Mouse (Mus musculus): ENCODE data around the gene Pkn3.
"Not testable (repeated sequence)": the region's sequence is repeated elsewhere in the genome, so short reads cannot be mapped to it uniquely, and the experiment has no call there.

Gene Pkn3

DNA sequence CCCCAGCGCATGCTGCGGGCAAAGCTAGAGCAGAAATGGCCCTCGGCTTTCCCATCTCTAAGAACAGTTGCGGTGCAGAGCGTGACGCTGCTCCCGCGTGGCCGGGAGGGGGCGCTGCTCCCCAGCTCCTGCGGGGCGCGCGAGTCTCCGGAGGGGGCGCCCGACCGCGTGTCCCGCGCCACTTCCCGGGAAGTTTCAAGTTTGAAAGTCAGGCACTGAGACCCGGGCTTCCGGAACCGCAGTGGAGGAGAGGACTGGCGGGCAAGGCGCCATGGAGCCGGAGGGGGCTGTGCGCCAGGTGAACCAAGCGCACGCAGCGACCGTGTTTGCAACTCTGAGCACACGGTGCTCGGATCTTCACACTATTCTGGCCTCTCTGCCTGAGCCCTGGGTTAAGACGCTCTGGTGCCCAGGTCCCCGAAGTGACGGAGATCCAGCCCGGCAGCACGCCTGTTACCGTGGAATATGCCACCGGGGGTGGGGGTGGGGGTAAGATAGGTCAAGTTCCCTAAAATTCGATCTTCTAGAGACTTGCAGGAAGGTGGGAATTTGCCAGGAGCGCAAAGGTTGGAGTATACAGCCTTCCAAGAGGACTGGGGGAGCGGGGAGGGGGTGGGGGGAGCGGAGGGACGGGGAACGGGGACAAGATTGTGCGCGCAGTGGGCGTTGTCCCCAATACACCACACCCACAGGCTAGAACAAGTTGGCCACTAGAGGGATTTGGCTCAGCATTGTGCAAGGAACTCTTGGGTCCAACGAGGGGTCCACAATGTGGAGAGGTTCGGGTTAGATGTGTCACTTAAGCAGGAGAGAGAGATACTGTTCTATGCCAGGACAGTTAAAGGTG is at the start of gene Pkn3:
Gene Pkn3 (plus strand): TSS at position 183 of the 847 bp plus-strand sequence.
- in situ Hi-C loops (cut with MboI; ENCODE audit: low pct_unique_long_range_greater_than_20kb in 1 of 2, low sequenced_read_pairs in 2 of 2, unreplicated experiment in 1 of 2): no loop called here

DNA sequence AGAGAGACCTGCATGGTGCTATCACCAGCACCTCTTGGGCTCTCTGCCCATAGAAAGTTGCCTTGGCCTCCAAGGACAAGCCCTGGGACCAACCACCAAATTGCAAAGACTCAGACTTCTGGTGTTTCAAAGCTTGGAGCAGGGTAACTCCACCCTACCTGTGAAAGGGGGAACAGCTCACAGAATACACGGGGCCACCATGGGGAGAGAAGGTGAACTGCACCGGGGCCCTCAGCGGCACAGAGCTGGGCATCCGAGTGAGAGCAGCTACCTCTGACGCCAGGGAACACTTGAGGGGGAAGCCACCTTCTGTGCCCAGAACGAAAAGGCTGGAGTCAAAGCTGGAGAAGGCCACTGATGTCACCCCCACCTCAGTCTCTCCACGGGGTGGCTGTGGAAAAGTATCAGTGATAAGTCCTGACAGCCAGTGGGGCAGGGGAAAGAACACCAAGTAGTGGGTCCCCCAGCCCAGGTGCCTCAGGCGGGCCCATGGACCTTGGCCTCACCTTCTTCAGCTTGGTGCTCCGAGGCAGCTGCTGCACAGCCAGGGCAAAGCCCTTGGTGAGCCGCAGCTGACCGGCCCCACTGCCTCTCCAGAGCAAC is 45.1 kb upstream of the Pkn3 start:
- in situ Hi-C loops (cut with MboI; ENCODE audit: low pct_unique_long_range_greater_than_20kb in 1 of 2, low sequenced_read_pairs in 2 of 2, unreplicated experiment in 1 of 2): no loop called here

DNA sequence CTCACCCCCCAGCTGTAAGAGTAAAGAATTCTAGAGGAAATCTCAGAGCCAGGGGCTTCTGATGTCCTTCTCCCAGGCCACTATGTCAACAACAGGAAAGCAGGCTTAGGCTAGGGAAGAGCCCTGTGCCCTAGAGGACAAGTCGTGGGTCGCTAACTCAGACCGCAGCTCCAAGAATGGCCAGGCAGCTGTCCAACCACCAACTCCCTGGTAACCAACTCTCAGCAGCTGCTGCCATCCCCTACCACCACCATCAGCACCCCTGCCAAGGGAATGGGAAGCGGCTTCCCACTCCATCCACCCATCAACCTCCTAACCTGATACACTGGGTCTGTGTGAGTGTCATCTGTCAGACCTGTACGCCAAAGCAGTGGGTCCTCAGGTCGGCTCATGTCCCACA is 44.5 kb upstream of the Pkn3 start:
- in situ Hi-C loops (cut with MboI; ENCODE audit: low pct_unique_long_range_greater_than_20kb in 1 of 2, low sequenced_read_pairs in 2 of 2, unreplicated experiment in 1 of 2): no loop called here

DNA sequence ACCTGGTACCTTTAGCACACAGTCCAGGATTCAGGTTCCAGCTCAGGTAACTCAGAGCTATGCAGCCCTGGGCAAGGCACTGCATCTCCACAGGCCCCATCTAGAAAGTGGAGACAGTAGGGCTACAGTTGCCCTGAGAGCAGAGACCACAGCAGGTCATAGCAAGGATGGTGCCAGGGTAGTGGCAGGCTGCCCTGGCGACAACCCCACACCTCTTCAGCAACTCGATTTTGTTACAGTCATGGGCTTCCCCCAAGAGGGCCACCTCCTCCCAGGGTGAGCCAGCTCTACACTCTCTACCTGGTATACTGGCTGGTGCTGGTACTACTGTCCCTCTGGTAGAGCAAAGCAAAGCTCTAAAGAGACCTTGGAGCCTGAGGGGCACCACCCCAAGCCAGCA is 39.7 kb upstream of the Pkn3 start:
- in situ Hi-C loops (cut with MboI; ENCODE audit: low pct_unique_long_range_greater_than_20kb in 1 of 2, low sequenced_read_pairs in 2 of 2, unreplicated experiment in 1 of 2): no loop called here

DNA sequence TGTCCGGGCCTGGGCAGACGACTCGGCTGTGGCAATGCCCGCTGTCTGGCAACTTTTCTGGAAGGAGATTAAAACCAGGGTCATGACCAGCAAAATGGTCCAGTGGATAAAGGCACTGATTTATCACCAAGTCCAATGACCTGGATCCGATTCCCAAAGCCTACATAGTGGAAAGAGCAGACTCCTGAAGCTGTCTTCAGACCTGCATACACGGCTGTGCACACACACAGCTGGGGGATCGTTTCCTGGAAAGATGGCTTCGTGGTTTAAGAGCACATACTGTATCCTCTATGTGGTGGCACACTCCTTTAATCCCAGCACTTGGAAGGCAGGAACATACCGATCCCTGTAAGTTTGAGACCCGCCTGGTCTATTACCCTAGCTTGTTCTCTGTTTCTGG is 39.1 kb upstream of the Pkn3 start:
- in situ Hi-C loops (cut with MboI; ENCODE audit: low pct_unique_long_range_greater_than_20kb in 1 of 2, low sequenced_read_pairs in 2 of 2, unreplicated experiment in 1 of 2): no loop called here

DNA sequence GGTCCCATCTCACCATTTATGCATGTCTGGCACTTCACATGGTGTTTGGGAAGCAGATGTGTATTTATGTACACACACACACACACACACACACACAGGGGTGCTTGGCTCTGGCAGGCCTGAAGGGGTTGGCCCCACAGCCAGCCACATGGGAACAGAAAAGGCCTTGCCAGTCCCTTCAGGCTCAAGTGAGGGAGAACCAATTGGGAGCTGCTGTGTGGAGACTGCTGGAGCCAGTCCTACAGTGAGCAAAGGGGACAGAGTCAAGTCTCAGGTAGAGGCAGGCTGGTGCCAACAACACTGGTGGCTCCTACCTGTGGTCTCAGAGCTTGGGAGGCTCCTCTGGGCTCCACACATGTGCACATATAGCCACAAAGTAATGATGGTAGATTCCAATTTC is 37.8 kb upstream of the Pkn3 start:
- in situ Hi-C loops (cut with MboI; ENCODE audit: low pct_unique_long_range_greater_than_20kb in 1 of 2, low sequenced_read_pairs in 2 of 2, unreplicated experiment in 1 of 2): no loop called here

DNA sequence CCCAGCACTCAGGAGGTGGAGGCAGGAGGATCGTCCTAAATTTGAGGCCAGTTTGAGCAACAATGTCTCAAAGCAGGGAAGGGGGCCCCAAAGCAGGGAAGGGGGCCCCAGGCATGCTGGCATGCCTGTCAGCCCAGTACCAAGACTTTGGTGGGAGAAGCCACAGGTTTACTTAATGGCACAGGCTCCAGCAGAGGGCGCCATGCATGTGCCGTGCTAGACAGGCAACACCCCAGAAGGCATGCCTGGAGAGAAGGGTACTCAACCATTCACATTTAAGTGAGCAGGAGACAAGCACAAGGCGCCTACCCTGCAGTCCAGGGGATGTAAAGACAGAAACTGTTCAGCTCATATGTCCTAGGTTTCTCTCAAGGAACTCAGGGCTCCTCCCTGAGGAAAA is 35.0 kb upstream of the Pkn3 start:
- in situ Hi-C loops (cut with MboI; ENCODE audit: low pct_unique_long_range_greater_than_20kb in 1 of 2, low sequenced_read_pairs in 2 of 2, unreplicated experiment in 1 of 2): no loop called here

DNA sequence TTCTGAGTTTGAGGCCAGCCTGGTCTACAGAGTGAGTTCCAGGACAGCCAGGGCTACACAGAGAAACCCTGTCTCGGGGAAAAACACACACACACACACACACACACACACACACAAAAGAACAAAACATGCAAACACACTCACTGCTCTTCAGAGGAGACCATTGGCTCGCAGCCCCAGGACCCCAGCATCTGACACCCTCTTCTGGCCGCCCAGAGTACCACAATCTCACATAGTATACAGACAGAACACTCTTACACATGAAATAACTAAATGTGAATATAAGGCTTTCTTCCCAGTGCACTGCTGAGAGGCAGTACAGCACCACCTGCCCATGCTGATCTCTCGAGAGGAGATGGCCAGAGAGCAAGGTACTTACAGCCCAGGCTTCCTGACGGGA is 32.9 kb upstream of the Pkn3 start:
- in situ Hi-C loops (cut with MboI; ENCODE audit: low pct_unique_long_range_greater_than_20kb in 1 of 2, low sequenced_read_pairs in 2 of 2, unreplicated experiment in 1 of 2): no loop called here

DNA sequence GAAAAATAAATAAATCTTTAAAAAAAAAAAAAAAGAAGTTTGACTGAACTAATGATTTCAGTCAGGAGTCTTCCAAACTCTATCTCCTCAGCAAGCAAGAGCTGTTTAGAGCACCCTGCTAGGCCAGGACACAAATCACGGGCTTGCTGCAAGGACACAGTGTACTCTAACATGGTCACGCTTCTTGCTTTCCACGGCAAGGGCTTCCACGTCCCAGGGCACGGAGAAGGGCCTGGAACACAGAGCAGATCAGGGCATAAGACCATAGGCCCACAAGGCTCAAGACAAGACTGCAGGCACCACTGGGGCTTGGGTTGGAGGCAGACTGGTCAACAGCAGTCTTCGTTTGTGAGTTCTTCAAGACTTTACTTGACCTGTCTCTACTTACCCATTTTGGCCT is 30.4 kb upstream of the Pkn3 start:
- in situ Hi-C loops (cut with MboI; ENCODE audit: low pct_unique_long_range_greater_than_20kb in 1 of 2, low sequenced_read_pairs in 2 of 2, unreplicated experiment in 1 of 2): no loop called here

DNA sequence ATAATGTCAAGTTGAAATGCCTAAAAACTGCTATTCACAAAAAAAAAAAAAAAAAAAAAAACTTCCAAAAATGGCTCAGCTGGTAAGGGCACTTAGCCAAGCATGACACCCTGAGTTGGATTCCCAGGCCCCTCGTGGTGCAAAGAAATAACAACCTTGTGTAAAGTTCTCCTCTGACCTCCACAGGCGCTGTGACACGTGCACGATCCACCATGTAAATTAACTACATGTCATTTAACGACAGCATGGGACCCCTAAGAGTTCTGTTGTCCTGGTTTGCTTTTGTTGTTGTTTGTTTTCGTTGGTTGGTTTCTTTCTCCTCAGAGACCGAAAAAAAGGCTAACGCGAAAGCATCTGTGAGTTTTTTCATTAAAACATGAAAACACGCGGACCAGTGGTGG is 29.4 kb upstream of the Pkn3 start:
- in situ Hi-C loops (cut with MboI; ENCODE audit: low pct_unique_long_range_greater_than_20kb in 1 of 2, low sequenced_read_pairs in 2 of 2, unreplicated experiment in 1 of 2): no loop called here

DNA sequence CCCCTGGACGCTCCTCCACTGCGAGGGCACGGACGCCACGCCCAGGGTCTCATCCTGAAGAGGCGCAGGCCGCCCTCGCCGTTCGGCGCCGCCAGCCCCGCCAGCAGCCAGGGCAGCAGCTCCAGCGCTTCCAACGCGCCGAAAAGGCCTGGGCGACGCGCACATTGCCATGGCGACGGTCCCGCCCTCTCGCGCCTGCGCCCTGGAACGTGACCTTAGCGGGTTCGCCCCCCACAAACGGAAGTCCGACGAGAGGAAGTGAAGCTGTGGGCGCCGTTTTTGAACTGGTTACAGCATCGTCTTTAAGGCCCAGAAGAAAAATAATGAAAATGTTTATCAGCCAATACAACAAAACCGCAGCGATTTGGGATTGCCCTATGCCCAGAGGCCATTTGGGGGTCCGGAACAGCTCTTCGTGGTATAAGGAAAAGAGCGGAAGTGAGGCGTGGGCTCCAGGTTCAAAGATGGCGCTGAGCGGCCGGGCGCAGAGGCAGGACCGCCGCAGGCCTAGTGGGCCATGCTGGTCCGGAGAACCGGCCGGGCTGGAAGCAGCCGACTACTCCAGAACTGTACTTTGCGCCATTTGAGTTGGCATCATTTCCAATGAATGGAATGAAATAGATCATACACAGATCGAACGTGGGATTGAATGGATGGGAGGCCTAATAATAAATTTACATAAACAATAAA is 28.6 kb upstream of the Pkn3 start, which contains the start of gene Wdr34:
Gene Wdr34 (minus strand): TSS at position 183 of the 690 bp plus-strand sequence.
- in situ Hi-C loops (cut with MboI; ENCODE audit: low pct_unique_long_range_greater_than_20kb in 1 of 2, low sequenced_read_pairs in 2 of 2, unreplicated experiment in 1 of 2): no loop called here

DNA sequence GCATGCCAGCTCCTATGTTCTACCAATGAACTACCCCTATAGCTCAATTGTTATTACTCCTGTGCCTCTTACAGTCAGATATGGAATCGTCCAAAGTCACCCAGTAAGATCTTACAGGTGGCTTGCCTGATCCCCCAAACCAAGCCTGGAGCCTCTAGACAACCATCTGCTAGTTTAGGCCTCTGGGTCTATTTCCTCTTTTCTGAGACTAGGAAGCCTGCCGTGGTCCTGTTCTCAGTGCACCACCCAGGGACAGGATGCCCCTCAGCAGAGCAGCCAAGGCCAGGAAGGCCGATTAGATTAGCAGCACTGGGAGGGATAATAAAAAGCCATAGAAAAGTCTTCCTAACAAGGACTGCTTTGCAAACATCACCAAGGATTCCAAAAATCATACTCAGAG is 27.7 kb upstream of the Pkn3 start:
- in situ Hi-C loops (cut with MboI; ENCODE audit: low pct_unique_long_range_greater_than_20kb in 1 of 2, low sequenced_read_pairs in 2 of 2, unreplicated experiment in 1 of 2): no loop called here

DNA sequence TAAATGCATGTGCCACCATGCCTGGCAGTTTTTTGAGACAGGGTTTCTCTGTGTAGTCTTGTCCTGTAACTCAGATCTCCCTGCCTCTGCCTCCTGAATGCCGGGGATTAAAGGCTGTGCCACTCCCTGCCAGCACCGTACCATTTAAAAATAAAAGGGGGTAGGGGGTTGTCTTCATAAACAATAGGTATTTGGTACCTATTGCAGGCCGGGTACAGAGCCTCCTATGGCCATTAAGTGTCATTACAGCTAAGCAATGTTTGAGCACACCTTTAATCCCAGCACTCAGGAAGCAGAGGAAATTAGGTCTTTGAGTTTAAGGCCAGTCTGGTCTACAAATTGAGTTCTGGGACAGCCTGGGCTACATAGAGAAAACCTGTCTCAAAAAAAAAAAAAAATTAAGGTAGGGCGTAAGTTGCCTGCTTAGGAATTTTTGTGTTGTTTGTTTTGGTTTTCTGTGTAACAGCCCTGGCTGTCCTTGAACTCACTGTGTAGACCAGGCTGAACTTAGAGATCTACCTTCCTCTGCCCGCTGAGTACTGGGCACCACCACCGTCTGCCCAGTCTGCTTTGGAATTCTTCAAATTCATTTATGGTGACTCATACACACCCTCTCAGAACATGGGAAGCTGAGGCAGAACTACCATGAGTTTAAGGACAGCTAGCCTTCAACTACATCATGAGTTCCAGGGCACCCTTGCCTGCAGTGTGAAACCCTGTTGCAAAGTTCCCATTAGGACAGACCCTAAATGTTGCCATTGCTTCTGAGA is 25.3 kb upstream of the Pkn3 start:
- in situ Hi-C loops (cut with MboI; ENCODE audit: low pct_unique_long_range_greater_than_20kb in 1 of 2, low sequenced_read_pairs in 2 of 2, unreplicated experiment in 1 of 2): no loop called here

DNA sequence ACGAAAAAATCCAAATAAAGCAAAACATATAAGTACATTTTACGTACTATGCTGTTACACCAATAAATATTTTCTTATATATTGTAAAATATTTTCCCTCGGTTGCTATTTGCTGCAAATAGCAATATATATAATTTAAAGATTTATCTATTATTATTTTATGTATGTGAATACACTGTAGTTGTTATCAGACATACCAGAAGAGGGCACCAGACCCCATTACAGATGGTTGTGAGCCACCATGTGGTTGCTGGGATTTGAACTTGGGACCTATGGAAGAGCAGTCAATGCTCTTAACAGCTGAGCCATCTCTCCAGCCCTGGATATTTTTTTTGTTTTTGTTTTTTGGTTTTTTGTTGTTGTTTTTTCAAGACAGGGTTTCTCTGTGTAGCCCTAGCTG is 22.2 kb upstream of the Pkn3 start:
- in situ Hi-C loops (cut with MboI; ENCODE audit: low pct_unique_long_range_greater_than_20kb in 1 of 2, low sequenced_read_pairs in 2 of 2, unreplicated experiment in 1 of 2): not testable (repeated sequence)

DNA sequence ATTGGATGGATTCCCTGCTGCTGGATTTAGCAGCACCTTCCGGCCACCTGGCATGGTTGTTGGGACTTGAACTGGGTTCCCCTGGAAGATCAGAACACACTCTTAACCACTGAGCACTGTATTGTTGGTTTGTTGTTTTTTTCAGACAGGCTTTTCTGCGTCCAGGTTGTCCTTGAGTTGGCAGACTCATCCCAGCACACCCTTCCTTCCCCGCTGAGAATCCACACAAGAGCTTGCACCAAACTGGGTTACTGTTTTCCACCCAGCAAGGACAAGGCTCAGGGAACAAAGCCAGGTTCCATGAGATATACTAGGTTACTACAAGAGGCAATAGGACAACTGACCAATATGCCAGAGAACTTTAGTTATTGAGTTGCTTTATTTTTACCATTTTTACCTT is 20.7 kb upstream of the Pkn3 start:
- in situ Hi-C loops (cut with MboI; ENCODE audit: low pct_unique_long_range_greater_than_20kb in 1 of 2, low sequenced_read_pairs in 2 of 2, unreplicated experiment in 1 of 2): no loop called here

DNA sequence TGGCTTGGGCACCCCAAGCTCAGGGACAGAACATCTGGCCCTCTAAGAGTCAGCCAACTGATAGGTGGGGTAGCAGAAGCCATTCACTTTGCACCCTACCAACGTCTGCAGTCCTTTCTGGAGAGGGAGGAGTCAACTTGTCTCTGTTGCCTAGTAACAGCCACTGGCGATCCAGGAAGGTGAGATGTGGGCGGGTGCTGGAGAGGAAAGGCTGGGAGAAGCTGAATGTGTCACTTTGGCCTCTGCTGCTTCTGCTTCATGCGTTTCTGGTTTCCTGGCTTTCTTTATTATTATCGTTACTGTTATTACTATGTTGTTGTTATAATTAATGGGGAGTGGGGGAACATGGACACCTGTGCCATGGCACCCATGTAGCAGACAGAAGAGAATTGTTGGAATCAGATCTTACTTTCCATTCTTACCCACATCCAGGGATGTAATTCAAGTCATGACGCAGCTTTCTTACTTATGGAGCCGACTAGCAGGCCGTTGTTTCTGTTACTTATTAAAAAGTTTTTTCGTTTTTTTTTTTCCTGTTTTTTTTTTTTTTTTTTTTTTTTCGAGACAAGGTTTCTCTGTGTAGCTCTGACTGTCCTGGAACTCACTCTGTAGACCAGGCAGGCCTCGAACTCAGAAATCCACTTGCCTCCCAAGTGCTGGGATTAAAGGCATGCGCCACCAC is 20.1 kb upstream of the Pkn3 start, which contains the start of gene Set:
Gene Set (plus strand): TSS at position 156 of the 682 bp plus-strand sequence.
- in situ Hi-C loops (cut with MboI; ENCODE audit: low pct_unique_long_range_greater_than_20kb in 1 of 2, low sequenced_read_pairs in 2 of 2, unreplicated experiment in 1 of 2): no loop called here

DNA sequence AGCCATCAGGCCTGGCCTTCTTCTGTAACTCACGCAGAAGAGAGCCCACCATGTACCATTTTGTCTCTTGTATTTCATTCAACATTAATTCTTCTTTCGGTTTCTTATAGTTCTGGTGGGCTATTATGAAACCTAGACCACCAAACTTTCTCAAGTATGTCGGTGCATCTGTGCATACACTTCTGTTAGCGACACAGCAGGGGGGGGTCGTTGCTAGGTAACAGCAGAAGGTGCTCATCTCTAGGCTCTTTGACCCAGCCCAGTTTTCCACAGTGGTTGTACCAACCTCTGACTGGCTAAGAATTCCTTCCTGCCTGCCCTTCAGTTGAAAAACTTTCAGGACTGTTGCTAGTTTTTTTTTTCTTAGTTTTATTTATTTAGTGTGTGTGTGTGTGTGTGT is 19.1 kb upstream of the Pkn3 start:
- in situ Hi-C loops (cut with MboI; ENCODE audit: low pct_unique_long_range_greater_than_20kb in 1 of 2, low sequenced_read_pairs in 2 of 2, unreplicated experiment in 1 of 2): no loop called here

Measured in mouse embryonic stem cell (cell line).